Mouse (Mus musculus): Measurements from ENCODE around the gene Ugt1a7c.

DNA sequence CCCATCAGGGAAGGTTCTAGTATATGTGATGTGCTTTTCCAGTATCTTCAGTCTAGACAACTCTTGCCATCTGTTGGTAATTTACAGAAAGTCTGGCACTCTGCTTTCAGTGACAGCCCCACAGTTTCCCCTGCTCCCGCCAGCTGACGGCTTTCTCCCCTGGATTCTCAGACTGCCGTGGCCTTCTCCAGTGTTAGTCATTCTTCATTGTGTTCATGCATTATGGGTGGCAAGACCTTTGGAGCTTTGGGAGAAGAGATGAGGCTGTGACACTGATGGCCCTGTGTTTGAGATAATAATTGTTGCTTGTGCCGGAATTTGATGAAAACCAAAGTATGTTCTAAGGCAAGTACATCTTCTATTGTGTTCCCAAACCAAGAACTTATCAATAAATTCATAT, 123.7 kb downstream of the Ugt1a7c start:
- TF ChIP-seq CTCF (IDR thresholded peaks at IDR 0.05; ENCODE audit: low read depth) (no peak), EP300 (IDR thresholded peaks at IDR 0.05; ENCODE audit: low read depth) (no peak)
